Mouse (Mus musculus) right cerebral cortex, adult 18-20 months (tissue): ENCODE data around the gene Haus7.

ENCODE experiments used
- DNase-seq: peaks from one replicate; pipeline ENCODE4 v3.0.0; 2022; ENCODE audit warnings: mixed read lengths

Gene Haus7

DNA sequence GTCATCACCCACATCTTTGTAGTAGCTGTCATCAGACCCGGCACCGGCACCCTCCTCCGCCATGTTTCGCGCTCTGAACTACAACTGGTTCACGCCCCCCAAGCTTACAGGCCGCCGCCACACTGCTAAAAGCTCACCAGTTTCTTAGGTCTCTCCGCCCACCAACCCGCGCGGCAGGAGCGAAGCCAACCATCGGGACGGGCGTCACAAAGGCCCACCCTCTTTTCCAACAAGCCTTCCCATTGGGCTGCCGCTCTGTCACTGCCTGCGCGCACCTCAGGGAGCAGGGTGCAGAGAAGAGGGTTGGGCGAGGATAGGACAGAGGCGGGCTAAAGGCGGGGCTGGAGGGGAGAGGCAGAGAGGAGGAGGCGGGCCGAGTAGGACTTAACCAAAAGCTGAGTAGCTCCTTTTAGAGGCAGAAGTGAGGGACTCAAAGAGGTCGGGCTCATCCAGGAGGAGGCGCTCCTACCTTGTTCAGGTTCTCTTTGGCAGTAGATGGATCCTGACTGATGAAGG is at the start of gene Haus7:
TSS of gene Haus7 (minus strand) at position 168 of the 516 bp plus-strand sequence.
- peak; percentile 95 for DNase-seq

DNA sequence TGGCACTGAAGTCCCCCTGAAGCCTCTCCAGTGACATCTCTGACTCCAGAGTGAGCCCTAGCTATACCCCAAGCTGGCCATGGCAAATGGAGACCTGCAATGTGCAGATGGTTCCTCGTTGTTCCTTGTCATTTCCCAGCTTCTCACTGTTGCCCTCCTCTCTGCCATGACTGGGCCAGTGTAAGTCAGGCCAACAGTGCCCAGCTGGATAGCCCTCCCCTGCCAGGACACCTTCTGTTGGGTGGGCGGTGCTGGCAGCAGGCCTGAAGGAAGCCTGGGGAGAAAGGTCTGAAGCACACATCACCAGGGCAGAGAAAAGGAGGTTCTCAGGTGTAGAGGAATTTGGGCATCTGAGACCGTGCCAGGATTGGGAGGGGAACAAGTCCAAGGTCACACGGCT is 47.7 kb upstream of the Haus7 start:
- no peak for DNase-seq

DNA sequence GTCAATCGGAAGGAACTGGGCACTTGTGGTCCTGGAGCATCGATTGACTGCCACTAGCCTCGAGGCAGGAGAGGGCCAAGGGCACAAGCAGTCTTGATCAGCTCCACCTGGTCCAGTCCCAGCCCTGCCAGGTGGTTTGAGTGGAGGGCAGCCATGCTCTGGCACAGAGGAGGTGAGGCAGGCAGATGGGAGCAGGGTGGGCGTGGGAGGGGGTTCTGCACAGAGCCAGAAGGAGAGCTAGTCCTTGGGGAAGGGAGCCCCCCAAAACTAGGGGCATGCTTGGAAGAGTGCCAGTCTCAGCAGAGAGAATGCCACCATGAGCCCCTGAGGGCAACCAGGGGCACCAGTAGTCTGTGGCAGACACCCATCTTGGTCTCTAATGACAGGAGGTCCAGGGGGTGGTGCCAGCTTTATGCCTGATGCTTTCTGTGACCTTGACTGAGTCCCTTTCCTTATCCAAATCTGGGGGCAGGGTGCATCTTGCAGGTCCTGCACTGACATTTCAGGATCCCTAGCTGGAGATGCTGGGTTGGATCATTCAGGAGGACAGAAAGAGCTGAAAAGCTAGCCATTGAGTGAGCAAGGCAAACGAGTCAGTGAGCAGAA is 46.4 kb upstream of the Haus7 start:
- no peak for DNase-seq

DNA sequence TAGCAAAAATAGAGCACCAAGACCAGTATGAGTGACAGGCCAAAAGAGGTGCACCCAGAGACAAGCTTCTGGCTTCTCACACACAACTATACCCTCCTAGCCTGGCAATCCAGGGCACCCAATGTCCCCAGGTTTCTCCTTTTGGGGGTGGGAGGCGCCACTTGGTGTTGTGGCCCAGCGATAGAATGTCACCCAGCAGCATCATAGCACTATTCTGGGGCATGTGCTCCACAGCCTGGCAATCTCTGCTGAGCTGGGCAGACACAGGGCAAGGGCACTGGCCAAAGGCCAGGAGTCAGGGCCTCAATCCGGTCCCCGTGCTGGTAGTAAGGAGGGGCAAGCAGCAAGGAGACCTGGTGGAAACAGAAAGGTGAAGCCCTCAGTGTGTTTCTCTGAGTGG is 37.9 kb upstream of the Haus7 start:
- DNase-seq, result no peak

DNA sequence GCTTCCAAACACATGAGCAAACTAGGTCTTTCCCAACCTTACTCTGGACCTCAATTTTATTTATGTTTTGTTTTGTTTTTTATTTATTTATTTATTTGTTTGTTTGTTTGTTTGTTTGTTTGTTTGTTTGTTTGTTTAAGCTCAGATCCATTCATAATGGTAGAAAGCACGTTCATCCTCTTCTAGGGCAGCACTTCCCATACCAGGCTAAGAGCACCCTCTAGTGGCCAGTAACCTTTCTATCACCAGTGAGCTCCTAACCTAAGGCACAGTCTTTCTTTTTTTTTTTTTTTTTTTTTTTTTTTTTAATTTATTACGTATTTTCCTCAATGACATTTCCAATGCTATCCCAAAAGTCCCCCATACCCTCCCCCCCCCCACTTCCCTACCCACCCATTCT is 34.7 kb upstream of the Haus7 start:
- peak; percentile 60 for DNase-seq

DNA sequence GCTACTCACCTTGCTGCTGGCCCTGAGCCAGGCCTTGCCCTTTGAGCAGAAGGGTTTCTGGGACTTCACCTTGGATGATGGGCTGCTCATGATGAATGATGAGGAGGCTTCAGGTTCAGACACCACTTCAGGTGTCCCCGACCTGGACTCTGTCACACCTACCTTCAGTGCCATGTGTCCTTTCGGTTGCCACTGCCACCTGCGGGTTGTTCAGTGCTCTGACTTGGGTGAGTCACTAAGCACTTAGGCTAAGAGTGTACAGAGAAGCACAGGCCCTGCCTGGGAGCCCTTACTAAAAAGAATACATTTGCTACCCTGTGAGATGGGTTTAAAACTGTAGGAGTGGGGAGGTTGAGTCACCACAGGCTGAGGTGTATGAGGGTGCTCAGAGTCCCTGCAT is 32.0 kb upstream of the Haus7 start:
- DNase-seq, result no peak

DNA sequence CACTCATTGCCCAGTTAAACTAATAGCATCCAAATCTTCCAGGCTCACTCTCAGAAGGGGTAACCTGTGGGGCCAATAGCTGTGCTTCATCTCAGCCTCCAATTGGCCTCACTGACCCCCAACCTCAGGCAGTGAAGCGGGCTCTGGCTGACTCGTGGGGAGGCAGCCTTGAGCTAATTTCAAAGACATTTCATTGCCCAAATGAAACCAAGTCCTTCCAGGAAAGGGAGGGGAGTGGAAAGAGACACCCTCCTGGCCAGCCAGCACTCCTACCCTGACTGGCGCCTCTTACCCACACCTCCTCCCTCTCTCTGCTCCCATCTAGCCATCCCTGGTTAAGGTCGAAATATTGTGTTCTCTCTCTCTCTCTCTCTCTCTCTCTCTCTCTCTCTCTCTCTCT is 31.3 kb upstream of the Haus7 start:
- no peak for DNase-seq

DNA sequence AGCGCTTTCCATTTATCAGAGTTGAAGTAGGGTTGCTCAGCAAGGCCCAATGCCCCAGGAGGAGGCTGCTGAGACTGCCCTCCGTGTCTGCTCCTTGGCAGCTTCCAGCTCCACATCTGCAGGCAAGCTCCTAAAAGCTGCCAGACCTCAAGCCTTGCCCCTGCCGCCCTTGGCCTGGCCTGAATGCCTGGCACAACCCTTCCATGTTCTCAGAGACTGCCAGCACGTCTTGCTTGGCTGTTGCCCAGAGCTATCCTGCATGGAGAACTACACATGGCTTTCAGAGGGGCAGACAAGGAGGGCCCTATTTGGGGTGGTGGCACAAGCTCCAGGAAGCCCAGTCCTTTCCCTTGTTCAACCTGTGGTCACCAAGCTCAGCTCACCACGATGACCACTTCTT is 28.1 kb upstream of the Haus7 start:
- DNase-seq, result no peak

DNA sequence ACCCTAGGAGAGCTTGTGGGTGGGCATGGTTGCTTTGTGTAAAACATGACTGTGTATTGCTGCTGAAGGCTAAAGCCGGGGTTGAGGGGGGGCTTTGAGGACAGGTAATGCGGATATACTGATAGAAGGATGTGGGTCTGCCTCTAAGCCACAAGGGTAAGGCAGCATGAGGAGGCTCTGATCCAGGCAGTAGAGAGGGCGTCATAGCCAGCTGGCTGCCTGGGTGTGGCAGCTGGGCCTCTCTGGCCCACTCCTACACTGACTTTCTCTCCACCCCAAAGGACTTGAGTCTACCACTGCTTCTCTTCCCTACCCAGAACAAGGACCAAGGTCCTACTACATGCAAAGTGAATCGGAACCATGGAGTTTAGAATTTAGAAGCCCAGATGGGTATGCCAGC is 26.0 kb upstream of the Haus7 start:
- no peak for DNase-seq

DNA sequence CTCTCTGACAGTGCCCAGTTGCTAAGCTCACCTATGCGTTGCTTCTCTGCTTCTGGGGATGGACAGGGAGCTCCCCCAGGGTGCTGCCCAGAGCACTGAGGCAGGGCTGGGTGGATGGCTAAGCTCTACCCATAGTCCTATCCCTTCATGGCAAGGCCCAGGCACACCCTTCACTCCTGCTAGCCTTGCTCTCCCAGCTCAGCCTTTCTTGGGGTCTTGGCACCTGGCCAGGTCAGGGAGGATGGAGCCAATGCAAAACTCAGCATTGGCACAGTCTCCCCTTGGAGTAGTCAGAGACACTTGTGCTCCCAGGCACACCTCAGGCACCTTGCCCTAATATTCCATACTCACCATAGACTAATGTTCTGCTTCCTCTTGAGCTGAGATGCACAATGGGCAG is 25.2 kb upstream of the Haus7 start:
- no peak for DNase-seq

DNA sequence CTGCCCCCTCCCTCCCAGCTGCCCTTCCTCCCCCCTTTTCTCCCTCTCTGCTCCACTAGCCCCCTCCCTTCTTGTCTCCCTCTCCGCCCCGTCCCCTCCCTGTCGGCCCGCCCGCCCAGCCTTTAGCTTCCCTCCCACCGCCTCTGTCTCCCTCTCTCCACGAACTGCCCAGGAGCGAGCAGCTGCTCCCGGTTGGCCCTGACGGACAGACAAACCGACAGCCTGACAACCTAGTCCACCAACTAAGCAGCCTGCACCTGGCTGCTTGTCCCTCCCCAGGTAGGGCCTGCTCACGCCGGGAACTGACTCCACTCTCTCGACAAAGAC is 24.6 kb upstream of the Haus7 start, which contains the start of gene Bgn:
TSS of gene Bgn (plus strand) at position 119 of the 327 bp plus-strand sequence.
- DNase-seq, result no peak

DNA sequence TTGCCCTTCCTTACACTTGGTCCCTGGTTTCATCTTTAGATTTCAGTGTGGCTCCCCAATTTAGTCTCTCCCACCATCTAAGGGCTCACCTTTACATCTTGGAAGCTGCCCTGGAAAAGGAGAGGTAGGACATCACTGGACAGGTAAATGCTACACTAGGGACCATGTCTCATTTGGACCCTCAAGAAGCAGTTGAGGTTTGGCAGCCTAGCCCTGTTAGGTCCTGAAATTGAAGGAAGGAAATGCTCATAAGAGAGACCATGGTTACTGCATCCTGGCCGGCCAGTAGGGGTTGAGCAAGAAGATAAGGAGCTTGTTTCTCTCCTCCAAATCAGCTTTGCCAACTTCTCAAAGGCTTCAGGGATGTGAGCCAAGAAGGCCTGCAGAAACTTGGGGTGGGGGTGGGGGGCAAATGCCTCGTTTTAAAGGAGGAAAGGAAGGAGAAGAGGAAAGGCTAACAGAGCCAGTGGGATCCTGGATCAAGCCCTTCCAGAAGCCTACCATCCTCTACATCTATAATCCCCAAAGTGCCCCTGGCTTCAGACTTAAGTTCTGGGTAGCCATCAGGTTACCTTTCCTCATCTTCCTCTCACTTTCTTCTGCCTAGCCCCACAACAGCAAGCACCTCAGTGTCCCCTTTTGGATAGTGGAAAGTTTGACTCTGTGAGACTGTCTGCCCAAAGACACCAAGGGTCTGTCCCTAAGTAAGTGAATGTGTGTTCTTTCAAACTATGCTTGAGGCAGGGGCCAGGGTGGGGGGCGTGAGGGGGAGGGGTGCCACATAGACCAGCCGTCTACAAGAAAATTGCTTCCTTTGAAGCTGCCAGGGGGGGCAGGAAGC is 24.0 kb upstream of the Haus7 start:
- no peak for DNase-seq

DNA sequence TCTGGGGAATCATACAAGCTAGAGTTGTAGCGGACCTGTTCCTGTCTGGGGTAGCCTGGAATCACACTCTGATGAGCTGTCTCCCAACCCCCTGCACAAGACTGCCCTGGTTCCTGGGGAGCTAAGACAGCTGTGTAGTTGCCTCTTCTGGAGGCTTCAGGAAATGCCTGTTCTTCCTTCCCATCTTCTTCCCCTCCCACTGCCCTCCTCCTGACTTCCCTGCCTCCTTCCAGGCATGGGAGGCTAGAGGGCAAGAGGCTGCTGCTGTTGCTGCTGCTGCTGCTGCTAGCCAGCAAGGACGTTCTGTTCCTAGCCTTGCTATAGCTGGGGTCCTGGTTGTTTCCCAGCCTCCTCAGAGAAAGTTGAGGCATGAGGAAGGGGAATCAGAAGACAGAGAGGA is 21.5 kb upstream of the Haus7 start:
- no peak for DNase-seq

DNA sequence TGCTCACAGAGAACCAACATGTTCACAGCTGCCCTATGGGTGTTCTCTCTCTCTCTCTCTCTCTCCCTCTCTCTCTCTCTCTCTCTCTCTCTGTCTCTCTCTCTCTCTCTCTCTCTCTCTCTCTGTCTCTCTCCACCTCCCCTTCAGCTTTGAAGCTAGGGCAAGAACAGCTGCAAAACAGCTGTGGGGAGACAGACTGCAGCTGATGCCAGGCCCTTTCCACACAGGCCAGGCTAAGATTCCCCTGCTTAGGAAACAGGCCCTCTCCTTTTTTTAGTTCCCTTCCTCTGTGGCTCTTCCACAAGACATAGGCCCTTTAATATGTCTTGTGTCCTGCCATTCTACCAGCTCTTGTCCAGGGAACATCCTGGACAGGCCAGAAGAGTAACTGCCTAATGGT is 20.8 kb upstream of the Haus7 start:
- DNase-seq, result no peak

DNA sequence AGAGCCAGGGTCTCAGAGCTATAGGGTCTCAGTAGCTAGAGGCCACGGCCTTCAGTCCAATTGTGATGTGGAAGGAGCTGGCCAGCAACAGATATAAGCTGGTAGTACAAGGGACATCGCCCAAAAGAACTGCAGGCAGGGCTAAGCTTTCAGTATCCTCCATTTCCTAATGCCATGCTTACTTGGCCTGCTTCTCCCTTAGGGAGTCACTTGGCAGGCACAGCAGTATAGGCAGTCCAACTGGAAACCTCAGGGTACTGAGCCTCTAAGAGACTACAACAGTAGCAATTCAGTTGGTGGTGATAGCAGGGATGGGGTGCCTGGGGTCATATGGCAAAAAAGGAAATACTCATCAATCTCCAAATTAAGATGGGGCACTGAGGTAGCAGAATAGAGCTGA is 18.7 kb upstream of the Haus7 start:
- no peak for DNase-seq

DNA sequence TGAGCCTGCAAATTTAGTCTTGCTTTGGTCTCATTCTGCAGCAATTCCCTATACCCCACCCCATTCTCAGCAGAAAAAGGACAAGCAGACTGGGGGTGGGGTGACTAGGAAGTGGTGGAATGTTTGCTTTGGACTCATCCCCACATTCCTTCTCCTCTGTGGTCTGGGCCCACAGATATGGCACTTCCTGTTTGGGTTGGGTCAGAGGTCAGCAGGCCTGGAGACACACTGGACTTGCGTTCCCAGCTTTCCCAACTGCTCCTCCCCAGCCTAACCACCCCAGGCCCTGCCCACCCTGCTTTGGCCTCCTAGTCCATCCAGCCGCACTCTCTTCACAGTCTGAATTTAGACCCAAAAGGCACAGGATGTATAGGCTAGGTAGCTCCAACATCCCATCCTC is 17.8 kb upstream of the Haus7 start:
- no peak for DNase-seq

DNA sequence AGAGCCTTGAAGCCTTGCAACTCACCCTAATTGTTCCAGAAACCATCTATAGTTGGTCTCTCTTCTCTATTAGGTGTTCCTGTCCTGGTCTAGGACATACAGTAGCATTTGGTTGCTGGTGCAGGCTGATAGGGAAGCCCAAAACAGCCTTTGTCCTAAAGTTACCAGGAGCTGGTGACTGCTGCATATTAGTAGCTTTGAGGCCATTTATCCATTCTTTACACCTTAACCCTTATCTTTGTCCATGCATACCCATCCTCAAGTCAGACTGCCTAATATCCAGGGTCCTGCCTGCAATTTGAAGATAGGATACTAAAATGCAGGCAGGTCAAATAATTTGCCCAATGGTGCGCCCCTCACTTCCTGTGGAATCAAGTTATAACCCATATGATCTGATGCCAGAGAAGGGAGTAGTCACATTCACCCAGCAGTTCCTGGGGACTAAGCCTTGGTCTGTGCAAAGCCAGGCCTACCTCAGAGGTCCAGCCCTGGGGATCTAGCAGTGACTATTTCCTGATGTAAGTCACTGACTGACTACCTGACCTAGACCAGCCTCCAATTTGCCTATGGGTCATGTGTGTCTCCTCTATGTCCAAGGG is 16.9 kb upstream of the Haus7 start:
- no peak for DNase-seq

DNA sequence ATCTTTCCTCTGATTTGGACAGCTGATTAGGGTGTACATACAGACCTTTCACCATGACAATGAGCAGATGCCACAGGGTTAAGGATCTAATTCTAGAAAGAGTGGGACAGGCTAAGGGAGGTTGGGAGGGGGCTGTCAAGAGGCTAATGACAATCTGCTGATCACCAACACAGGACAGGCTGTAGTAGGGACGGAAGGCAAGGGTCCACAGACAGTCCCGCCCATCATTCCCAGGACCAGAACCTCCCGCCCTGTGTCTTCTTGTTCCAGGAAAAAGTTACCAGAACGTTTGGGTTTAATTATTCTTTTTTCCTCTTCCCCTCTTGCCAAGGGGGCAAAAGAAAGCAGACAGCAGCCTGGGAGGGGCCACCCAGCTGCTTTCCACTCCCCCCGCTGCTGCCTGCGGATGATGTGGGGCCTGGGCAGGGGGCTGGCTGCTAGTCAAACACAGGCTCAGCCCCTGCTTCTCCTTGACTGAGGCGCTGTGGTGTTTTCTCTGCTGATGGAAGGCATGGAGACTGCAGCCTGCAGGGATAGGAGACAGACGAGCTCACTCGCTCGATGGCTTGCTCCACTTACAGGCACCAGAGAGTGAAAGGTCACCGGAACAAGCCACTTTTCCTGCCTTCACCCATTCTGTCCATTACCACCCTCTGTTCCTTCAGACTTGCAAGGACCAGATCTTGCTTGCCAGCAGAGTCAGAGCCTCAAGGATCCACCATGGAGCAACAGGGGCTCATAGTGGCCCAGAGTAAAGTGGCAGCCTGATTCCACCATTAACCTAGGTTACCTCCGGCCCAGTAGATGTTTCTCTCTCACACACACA is 15.7 kb upstream of the Haus7 start:
- no peak for DNase-seq

DNA sequence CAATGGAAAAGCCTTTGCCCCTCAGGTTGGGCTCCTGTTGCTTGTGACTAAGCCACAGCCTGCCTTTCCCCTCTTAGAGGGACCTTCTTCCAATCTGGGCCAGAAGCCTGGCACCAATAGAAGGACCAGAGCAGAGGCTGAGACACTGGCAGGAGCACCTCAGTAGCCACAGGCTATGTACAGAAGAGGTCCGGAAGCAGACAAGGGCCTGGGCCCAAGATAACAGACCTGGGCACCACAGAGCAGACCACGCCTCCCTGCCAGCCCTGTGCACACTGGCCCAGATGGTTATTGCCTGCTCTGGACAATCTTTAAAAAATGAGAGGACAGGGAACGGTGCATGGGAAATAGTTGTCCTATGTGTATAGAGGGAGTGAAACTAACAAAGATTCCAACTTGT is 12.9 kb upstream of the Haus7 start:
- no peak for DNase-seq

DNA sequence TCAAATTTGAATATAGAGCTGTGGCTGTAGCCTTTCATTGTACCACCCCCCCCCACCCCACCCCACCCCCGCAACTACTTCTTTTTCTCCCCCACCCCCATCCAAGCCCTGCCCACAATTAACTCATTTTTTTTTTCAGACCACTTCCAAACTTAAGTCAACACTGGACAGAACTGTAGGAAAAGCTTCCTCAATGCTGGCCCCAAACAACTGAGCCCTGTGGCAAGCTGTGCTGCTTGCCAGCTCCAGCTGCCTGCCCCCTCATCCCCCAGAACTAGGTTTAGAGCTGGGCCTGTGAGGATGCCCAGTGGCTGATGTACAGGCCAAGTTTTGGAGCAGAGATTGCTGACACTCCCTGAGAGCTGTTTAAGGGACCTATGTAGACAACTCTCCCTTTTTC is 9.9 kb upstream of the Haus7 start:
- DNase-seq, result no peak

DNA sequence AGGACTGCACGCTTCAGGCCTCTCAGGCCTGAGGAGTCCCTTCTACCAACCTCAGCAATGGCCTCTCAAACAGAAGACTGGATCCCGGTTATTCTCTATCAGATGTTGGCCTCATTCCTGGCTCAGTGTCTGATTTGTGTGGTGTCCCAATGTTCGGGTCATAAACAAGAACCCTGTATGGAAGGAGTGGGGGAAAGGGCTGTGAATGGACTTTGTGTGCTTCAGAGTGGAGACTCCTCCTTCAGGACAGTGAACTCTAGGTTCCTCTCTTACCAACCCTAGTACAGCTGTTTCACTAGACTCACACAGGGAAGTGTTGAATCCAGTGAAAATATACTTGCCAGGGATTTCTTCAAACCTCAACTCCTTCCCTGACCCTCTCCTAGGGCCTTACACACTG is 9.5 kb upstream of the Haus7 start:
- DNase-seq, result no peak

DNA sequence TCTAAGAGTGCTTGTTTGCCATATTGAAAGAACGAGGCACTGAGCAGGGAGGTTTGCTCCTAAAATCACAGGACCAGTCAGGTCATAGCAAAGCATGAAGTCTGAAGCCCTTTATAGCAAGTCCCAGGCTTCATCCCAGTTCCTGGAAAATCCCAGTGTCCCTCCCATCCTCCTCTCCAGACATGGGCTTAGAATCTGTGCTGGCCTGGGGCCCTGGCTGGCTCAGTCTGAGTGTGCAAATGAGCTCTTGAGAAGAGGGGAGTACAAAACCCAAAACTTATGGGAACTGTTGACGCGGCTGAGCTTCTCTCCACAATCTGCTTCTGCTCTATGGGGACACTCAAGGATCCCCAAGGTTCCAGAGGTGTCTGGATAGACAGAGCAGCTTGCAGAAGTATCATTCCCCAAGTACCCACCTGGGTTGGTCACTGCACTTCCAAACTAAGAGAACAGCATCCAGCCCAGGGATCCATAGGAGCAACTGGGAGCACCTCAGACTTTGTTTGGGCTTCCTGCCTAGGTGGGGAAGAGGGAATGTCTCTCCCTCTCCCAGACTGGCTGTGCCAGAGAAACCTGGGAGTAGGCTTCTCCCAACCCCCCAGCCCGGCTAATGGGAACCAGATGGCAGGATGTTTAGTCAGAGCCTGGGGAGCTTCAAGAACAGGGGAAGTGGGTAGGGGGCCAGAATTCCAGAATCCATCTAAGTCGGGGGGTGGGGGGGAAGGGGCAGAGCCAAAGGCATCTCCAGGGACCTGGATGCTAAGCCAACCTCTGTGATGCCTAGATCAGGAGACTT is 8.8 kb upstream of the Haus7 start:
- no peak for DNase-seq
